Mouse (Mus musculus) heart, postnatal 0 days (tissue): Measurements from ENCODE around the gene Fau. TPM values are rescaled to one million over a fixed set of nuclear protein-coding genes. Genes with fewer than 3 reads are reported as not detected.
A peak's percentile ranks its signal among the peaks of the same experiment; 100 is the strongest.

Experiments
- ATAC-seq: fragments of 200-750 bp; cut with Nextera tagmentation; 2 replicates; pipeline ENCODE4 v1.8.0; 2017; ENCODE audit warnings: low read depth, moderate number of reproducible peaks, moderate library complexity; ENCODE audit not compliant: insufficient read depth
- DNase-seq: peaks from one replicate; pipeline ENCODE4 v3.0.0-alpha.2; 2016; ENCODE audit warnings: low spot score
- H3K27ac ChIP-seq: fragments of 300-500 bp; sonication (generic); 2 replicates; pipeline ENCODE4 v1.5.1; 2014; ENCODE audit warnings: low read depth, mild to moderate bottlenecking
- H3K27me3 ChIP-seq: fragments of 300-500 bp; sonication (generic); 2 replicates; pipeline ENCODE4 v1.6.1; 2014; ENCODE audit warnings: low read length, mixed read lengths; ENCODE audit not compliant: control insufficient read depth, insufficient read depth
- H3K36me3 ChIP-seq: fragments of 300-500 bp; sonication (generic); replicated peaks from 2 replicates; pipeline ENCODE4 v1.6.1; 2014; ENCODE audit warnings: low read length, mixed read lengths; ENCODE audit not compliant: control insufficient read depth, insufficient read depth
- H3K4me1 ChIP-seq: fragments of 300-500 bp; sonication (generic); 2 replicates; pipeline ENCODE4 v1.6.1; 2014; ENCODE audit warnings: antibody characterized with exemption; ENCODE audit not compliant: control insufficient read depth, insufficient read depth
- H3K4me2 ChIP-seq: fragments of 300-500 bp; sonication (generic); 2 replicates; pipeline ENCODE4 v1.6.1; 2014; ENCODE audit warnings: low read depth, mild to moderate bottlenecking, low read length, moderate library complexity
- H3K4me3 ChIP-seq: fragments of 300-500 bp; sonication (generic); 2 replicates; pipeline ENCODE4 v1.5.1; 2014; ENCODE audit warnings: low read depth, low read length
- H3K9ac ChIP-seq: fragments of 300-500 bp; sonication (generic); replicated peaks from 2 replicates; pipeline ENCODE4 v1.6.1; 2014; ENCODE audit warnings: low read depth, low read length, mixed read lengths
- H3K9me3 ChIP-seq: fragments of 300-500 bp; sonication (generic); replicated peaks from 2 replicates; pipeline ENCODE4 v1.6.1; 2016; ENCODE audit warnings: low read length; ENCODE audit not compliant: control insufficient read depth
- CTCF ChIP-seq: IDR thresholded peaks from 2 replicates; pipeline ENCODE4 v1.5.1; 2016; ENCODE audit warnings: antibody characterized with exemption, control low read depth, low read depth
- EP300 ChIP-seq: IDR thresholded peaks from 2 replicates; pipeline ENCODE4 v1.6.1; 2016; ENCODE audit warnings: antibody characterized with exemption, low read depth
- WGBS: fragments of 180-500 bp; shearing (Covaris S2); extraction: QIAGEN DNeasy Blood & Tissue Kit; methylation state at CpG from one replicate; pipeline ENCODE4 v1.1.7; 2014; 5-methylcytosine and 5-hydroxymethylcytosine counted together
- polyA plus RNA-seq: library from polyadenylated mRNA; unstranded; fragments of >200 nt; fragmentation: Nextera tagmentation; extraction: Ambion mirVana; gene quantifications from 2 replicates; pipeline ENCODE4 v1.2.1, GENCODE M21; 2015
- total RNA-seq: library from RNA; depleted of rRNA; stranded (reverse); fragments of >200 nt; gene quantifications from 2 replicates; pipeline ENCODE4 v1.2.3, GENCODE M21; 2014; ENCODE audit warnings: low replicate concordance; rRNA removed

Gene Fau
- total RNA-seq, result 562 and 833 TPM in 2 replicates
- polyA plus RNA-seq, result 484 and 508 TPM in 2 replicates

GRCm38 (mm10) chr19:6057313-6058096, at the start of gene Fau, which contains the start of gene Mrpl49:
Fau (plus strand) TSS chr19:6057844.
Mrpl49 (minus strand) TSS chr19:6057785.
- Histone ChIP-seq H3K9ac (peak within 1 kb of the TSS; percentile 85), H3K4me3 (peak within 1 kb of the TSS; percentile 90), H3K4me2 (peak within 1 kb of the TSS; percentile 88), H3K27ac (peak within 1 kb of the TSS; percentile 84), H3K9me3 (no peaks in the 10 kb centered on the region), H3K4me1 (peaks cover 31% of the 10 kb centered on the region), H3K27me3 (no peaks in the 10 kb centered on the region), H3K36me3 (peaks cover 44% of the 10 kb centered on the region)
- under 1% methylated on average over 56 of the region's 63 CpGs for WGBS
- DNase-seq (peak; percentile 97), ATAC-seq (peak; percentile 90)
- no peak for TF ChIP-seq EP300
- no peak for TF ChIP-seq CTCF

GRCm38 (mm10) chr19:6009137-6009536, 48.5 kb upstream of the Fau start:
- Histone ChIP-seq H3K9me3 (no peaks in the 10 kb centered on the region), H3K36me3 (peaks cover 14% of the 10 kb centered on the region), H3K4me3 (no peak overlapping the region), H3K9ac (no peak overlapping the region), H3K4me2 (no peak overlapping the region), H3K4me1 (no peaks in the 10 kb centered on the region), H3K27me3 (no peaks in the 10 kb centered on the region; the same call in 1 of the 2 replicates), H3K27ac (no peak overlapping the region)
- WGBS, result 82% methylated on average over 8 of the region's 8 CpGs
- DNase-seq (no peak), ATAC-seq (no peak)
- TF ChIP-seq EP300 (no peak), CTCF (no peak)

GRCm38 (mm10) chr19:6013691-6014090, 44.0 kb upstream of the Fau start:
- ATAC-seq (no peak), DNase-seq (no peak)
- Histone ChIP-seq H3K27me3 (no peaks in the 10 kb centered on the region; the same call in 1 of the 2 replicates), H3K4me1 (peaks cover 6% of the 10 kb centered on the region), H3K9ac (no peak overlapping the region), H3K9me3 (no peaks in the 10 kb centered on the region), H3K4me2 (no peak overlapping the region), H3K36me3 (peaks cover 8% of the 10 kb centered on the region; the same call in 1 of the 2 replicates), H3K4me3 (no peak overlapping the region), H3K27ac (no peak overlapping the region)
- WGBS, result 90% methylated on average over 10 of the region's 10 CpGs
- no peak for TF ChIP-seq CTCF

- H3K27ac ChIP-seq, result peak overlapping the region; percentile 74
- peaks cover 6% of the 10 kb centered on the region for H3K4me1 ChIP-seq
- no peaks in the 10 kb centered on the region for H3K9me3 ChIP-seq
- peak overlapping the region; percentile 65 for H3K4me3 ChIP-seq
- peak overlapping the region; percentile 91 for H3K4me2 ChIP-seq
- DNase-seq, result peak; percentile 42
- no peaks in the 10 kb centered on the region; the same call in 1 of the 2 replicates for H3K27me3 ChIP-seq
- peak overlapping the region; percentile 63 for H3K9ac ChIP-seq
- peaks cover 3% of the 10 kb centered on the region; the same call in 1 of the 2 replicates for H3K36me3 ChIP-seq
- WGBS, result 1% methylated on average over 15 of the region's 18 CpGs
- no peak for TF ChIP-seq EP300
- no peak for TF ChIP-seq CTCF
- ATAC-seq, result peak; percentile 77
Observed at GRCm38 (mm10) chr19:6014991-6015510, 42.6 kb upstream of the Fau start.

GRCm38 (mm10) chr19:6015511-6016315, 41.9 kb upstream of the Fau start, which contains the start of gene Capn1:
Capn1 (minus strand) TSS chr19:6015897.
- ATAC-seq (peak; percentile 79), DNase-seq (peak; percentile 68)
- Histone ChIP-seq H3K9ac (peak within 1 kb of the TSS; percentile 63), H3K4me2 (peak within 1 kb of the TSS; percentile 91), H3K9me3 (no peaks in the 10 kb centered on the region), H3K36me3 (no peaks in the 10 kb centered on the region), H3K4me3 (peak within 1 kb of the TSS; percentile 65), H3K27ac (peak within 1 kb of the TSS; percentile 74), H3K4me1 (peaks cover 6% of the 10 kb centered on the region), H3K27me3 (no peaks in the 10 kb centered on the region; the same call in 1 of the 2 replicates)
- 2% methylated on average over 40 of the region's 40 CpGs for WGBS
- TF ChIP-seq EP300 (no peak), CTCF (peak; percentile 1; the same call in 1 of the 2 replicates)
